Comparison of ENCODE assay signal across 24 mouse cellular contexts in genomic region chr11:107674601-107675000, GRCm38 (mm10). TPM values are rescaled to one million over a fixed set of nuclear protein-coding genes. Genes with fewer than 3 reads are reported as not detected.
"Had no signal": no experiment of that assay in that cellular context is flagged by ENCODE, and none has a peak within 500 bp of the region (broad histone marks: within the 10 kb centered on the region; RNA-seq: fewer than 3 reads in every experiment).

No protein-coding gene starts in this region.

- H3K4me3 ChIP-seq: liver, embryonic 15.5 days; lung, embryonic 15.5 days; midbrain, embryonic 10.5 days; midbrain, embryonic 12.5 days; myocyte; neural tube, embryonic 13.5 days; neural tube, embryonic 15.5 days had no signal

- H3K4me2 ChIP-seq: liver, embryonic 15.5 days; lung, embryonic 15.5 days; midbrain, embryonic 12.5 days; neural tube, embryonic 13.5 days; neural tube, embryonic 15.5 days had no signal

- H3K27ac ChIP-seq: liver, embryonic 15.5 days; lung, embryonic 15.5 days; macrophage; midbrain, embryonic 10.5 days; midbrain, embryonic 12.5 days; neural tube, embryonic 13.5 days; neural tube, embryonic 15.5 days had no signal

- H3K4me1 ChIP-seq: liver, embryonic 15.5 days; lung, embryonic 15.5 days had no signal

- ATAC-seq: liver, postnatal 0 days; midbrain, embryonic 16.5 days had no signal

- H3K27me3 ChIP-seq: liver, embryonic 15.5 days; lung, embryonic 15.5 days; midbrain, embryonic 12.5 days; neural tube, embryonic 13.5 days; neural tube, embryonic 15.5 days had no signal

- H3K9me3 ChIP-seq: liver, embryonic 15.5 days; lung, embryonic 15.5 days; midbrain, embryonic 10.5 days; midbrain, embryonic 12.5 days; neural tube, embryonic 13.5 days; neural tube, embryonic 15.5 days had no signal

- H3K9ac ChIP-seq: liver, embryonic 15.5 days; liver, postnatal 0 days; lung, embryonic 15.5 days; midbrain, embryonic 12.5 days; neural tube, embryonic 13.5 days; neural tube, embryonic 15.5 days had no signal

- DNase-seq: liver, postnatal 0 days; lung, adult 2 months; lung, postnatal 36 days; midbrain, embryonic 14.5 days; retina, postnatal 1 day; right cerebral cortex, adult 18-20 months; right cerebral cortex, postnatal 25 days; right cerebral cortex, postnatal 4 days; spleen, adult 18-20 months; thymus, adult 18-20 months; thymus, postnatal 14 days; thymus, postnatal 36 days had no signal

RNA-seq across cellular contexts. Expression of gene Cacng1, which starts 41.7 kb away (rescaled TPM):
- total RNA-seq: megakaryocyte, adult 5-6 weeks; megakaryocyte-erythroid progenitor cell, adult 5-6 weeks had no signal
- polyA plus RNA-seq: lung, embryonic 15.5 days; macrophage; stomach, embryonic 14.5 days had no signal
